Mouse (Mus musculus): ENCODE measurements around the gene Tmem53.

The Tmem53 gene

GRCm38 (mm10) chr4:117251801-117252316 is at the start of gene Tmem53, which contains the start of gene Armh1:
Gene Tmem53, plus strand, starts transcription at chr4:117251951.
Gene Armh1, minus strand, starts transcription at chr4:117252125.
- peak; percentile 93 for DNase-seq

GRCm38 (mm10) chr4:117202046-117202991 is 49.4 kb upstream of the Tmem53 start:
- peak; percentile 68 for DNase-seq

GRCm38 (mm10) chr4:117202992-117203354 is 48.8 kb upstream of the Tmem53 start:
- no peak for DNase-seq

GRCm38 (mm10) chr4:117209592-117209991 is 42.2 kb upstream of the Tmem53 start:
- DNase-seq, result no peak

- peak; percentile 89 for DNase-seq
Measured at GRCm38 (mm10) chr4:117210147-117211074, 41.3 kb upstream of the Tmem53 start.

GRCm38 (mm10) chr4:117214250-117214649 is 37.5 kb upstream of the Tmem53 start:
- DNase-seq, result no peak

GRCm38 (mm10) chr4:117217029-117217428 is 34.7 kb upstream of the Tmem53 start:
- DNase-seq, result no peak

- peak; percentile 58 for DNase-seq
Measured at GRCm38 (mm10) chr4:117218517-117219219, 33.1 kb upstream of the Tmem53 start.

GRCm38 (mm10) chr4:117220741-117221515 is 30.8 kb upstream of the Tmem53 start:
- no peak for DNase-seq

GRCm38 (mm10) chr4:117221836-117222235 is 29.9 kb upstream of the Tmem53 start:
- DNase-seq, result no peak

- no peak for DNase-seq
Measured at GRCm38 (mm10) chr4:117223001-117223400, 28.8 kb upstream of the Tmem53 start.

GRCm38 (mm10) chr4:117224122-117224521 is 27.6 kb upstream of the Tmem53 start:
- no peak for DNase-seq

- no peak for DNase-seq
Measured at GRCm38 (mm10) chr4:117225250-117225649, 26.5 kb upstream of the Tmem53 start.

- DNase-seq, result no peak
Measured at GRCm38 (mm10) chr4:117229590-117229989, 22.2 kb upstream of the Tmem53 start.

- DNase-seq, result no peak
Measured at GRCm38 (mm10) chr4:117230331-117230730, 21.4 kb upstream of the Tmem53 start.

- no peak for DNase-seq
Measured at GRCm38 (mm10) chr4:117231208-117231607, 20.5 kb upstream of the Tmem53 start.

- no peak for DNase-seq
Measured at GRCm38 (mm10) chr4:117234166-117234741, 17.5 kb upstream of the Tmem53 start.

GRCm38 (mm10) chr4:117235822-117236221 is 15.9 kb upstream of the Tmem53 start:
- DNase-seq, result no peak

GRCm38 (mm10) chr4:117239153-117239552 is 12.6 kb upstream of the Tmem53 start:
- no peak for DNase-seq

GRCm38 (mm10) chr4:117240867-117241266 is 10.9 kb upstream of the Tmem53 start:
- no peak for DNase-seq

GRCm38 (mm10) chr4:117250982-117251381 is 769 bp upstream of the Tmem53 start:
- no peak for DNase-seq

All from thymus, postnatal 14 days (tissue).